Mouse (Mus musculus) Patski (cell line): Measurements from ENCODE around the gene Dnajb13. TPM values are rescaled to one million over a fixed set of nuclear protein-coding genes. Genes with fewer than 3 reads are reported as not detected.
A peak's percentile ranks its signal among the peaks of the same experiment; 100 is the strongest.

Source experiments
- ATAC-seq: fragments of 100-300 bp; one replicate; pipeline ENCODE4 v1.8.0; 2021
- CTCF ChIA-PET: fragments of 350-600 bp; sonication (Branson Sonifier 250); formaldehyde crosslinking; loops from one replicate; lab custom pipeline; 2022; ENCODE audit warnings: inconsistent platforms; lab: Charles Lee
- POLR2A ChIA-PET: fragments of 350-600 bp; sonication (Branson Sonifier 250); formaldehyde crosslinking; loops from one replicate; lab custom pipeline; 2022; ENCODE audit warnings: antibody characterized with exemption, inconsistent platforms; lab: Charles Lee
- DNase-seq: peaks from one replicate; pipeline ENCODE4 v3.0.0-alpha.2; 2011; ENCODE audit warnings: low read depth, low spot score
- H3K27me3 ChIP-seq: fragments of 371-371 bp; one replicate; pipeline ENCODE4 v1.5.1; 2021
- CTCF ChIP-seq: fragments of 100-300 bp; IDR thresholded peaks from one replicate; pipeline ENCODE4 v1.5.1; 2021
- in situ Hi-C: fragments of 300-500 bp; cut with MboI; formaldehyde crosslinking; loops from 3 replicates; pipeline ENCODE4 v1.11.1; 2018; ENCODE audit warnings: low pct_unique_long_range_greater_than_20kb, mixed read lengths
- polyA plus RNA-seq: library from polyadenylated mRNA; unstranded; gene quantifications from one replicate; pipeline ENCODE4 v1.2.3, GENCODE M21; 2021

The Dnajb13 gene
- polyA plus RNA-seq, 1 experiment from 2014 or later = 0.05 TPM

DNA sequence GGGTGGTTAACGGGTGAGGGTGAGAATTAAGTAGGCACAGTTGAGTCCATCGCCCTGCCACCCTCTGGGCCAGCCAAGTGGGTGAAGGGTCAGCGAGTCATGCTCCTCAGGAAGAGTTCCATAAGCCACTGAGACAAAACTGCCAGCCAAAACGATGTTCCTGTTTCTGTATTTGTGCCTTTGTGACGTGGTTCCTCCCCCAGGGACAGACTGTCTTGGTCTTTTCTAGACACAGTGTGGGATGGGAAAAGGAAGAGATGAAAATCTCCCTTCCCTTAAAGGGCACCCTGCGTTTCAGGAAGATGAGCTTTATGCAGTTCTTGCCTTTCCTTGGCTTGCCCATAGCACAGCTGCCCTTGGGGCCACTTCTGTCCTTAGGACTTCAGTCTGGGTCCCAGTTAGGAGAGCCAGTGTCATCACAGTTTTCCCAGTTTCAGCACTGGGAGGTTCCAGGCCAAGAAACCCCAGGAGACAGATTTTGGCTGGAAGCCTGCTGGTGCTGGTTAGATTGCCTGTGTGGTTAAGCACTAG lies 53.1 kb downstream of the Dnajb13 start:
- ATAC-seq = peak; percentile 34
- ChIA-PET CTCF (interaction anchor here (1.1 kb wide), 1 partner anchor 33 kb away, joined by 5 read pairs; no protein-coding TSS in a partner anchor), POLR2A (no interaction called here)
- in situ Hi-C loops = no loop called here
- H3K27me3 ChIP-seq = no peaks in the 10 kb centered on the region
- TF ChIP-seq CTCF = no peak
- peak; percentile 67 for DNase-seq

- no peak for ATAC-seq
- H3K27me3 ChIP-seq = no peaks in the 10 kb centered on the region
- DNase-seq = no peak
These were observed 54.9 kb downstream of the Dnajb13 start for GRCm38 (mm10) chr7:100459862-100460261.

DNA sequence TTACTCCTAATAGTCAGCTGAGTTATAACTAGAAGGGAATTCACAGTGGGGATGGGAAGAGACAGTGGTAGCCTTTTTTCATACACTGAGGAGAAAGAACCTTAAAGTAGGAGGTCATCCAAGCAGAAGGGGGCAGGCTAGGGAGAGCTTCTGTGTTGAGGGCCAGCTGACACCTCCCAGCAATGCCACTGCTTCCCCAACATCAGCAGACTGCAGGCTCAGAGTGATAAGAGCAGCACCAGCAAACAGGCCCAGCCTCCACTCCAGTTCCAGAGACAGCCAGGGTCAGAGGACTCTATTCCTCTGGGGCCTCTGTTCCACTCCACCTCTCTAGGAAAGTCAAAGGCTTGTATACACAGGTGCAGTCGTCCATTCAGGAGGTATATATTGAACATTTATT lies 56.6 kb downstream of the Dnajb13 start:
- DNase-seq = no peak
- CTCF ChIA-PET = interaction anchor here (1.1 kb wide), 1 partner anchor 15 kb away, joined by 3 read pairs; no protein-coding TSS in a partner anchor
- TF ChIP-seq CTCF = no peak
- no peak for ATAC-seq
- in situ Hi-C loops = no loop called here
- POLR2A ChIA-PET = no interaction called here
- no peaks in the 10 kb centered on the region for H3K27me3 ChIP-seq

More at GRCm38 (mm10) chr7:100459862-100460261, 54.9 kb downstream of the Dnajb13 start:
- in situ Hi-C loops = no loop called here
- no peak for TF ChIP-seq CTCF
- CTCF ChIA-PET = no interaction called here
- POLR2A ChIA-PET = interaction anchor here (1.1 kb wide), 1 partner anchor 27 kb away, joined by 4 read pairs; no protein-coding TSS in a partner anchor

Other genes with a start within 250 kb of the Dnajb13 start
- 0.09 TPM for gene P4ha3, start 229.4 kb downstream of the Dnajb13 start, polyA plus RNA-seq
- 27.0 TPM for gene C2cd3, start 142.7 kb downstream of the Dnajb13 start, polyA plus RNA-seq
- gene Ppme1, start 142.7 kb downstream of the Dnajb13 start, polyA plus RNA-seq = 60.3 TPM
- gene Ucp3, start 42.0 kb downstream of the Dnajb13 start, polyA plus RNA-seq = 0.06 TPM
- gene Ucp2, start 21.6 kb downstream of the Dnajb13 start, polyA plus RNA-seq = 47.7 TPM
- 12.6 TPM for gene Coa4, start 22.1 kb upstream of the Dnajb13 start, polyA plus RNA-seq
- 93.1 TPM for gene Rab6a, start 92.5 kb upstream of the Dnajb13 start, polyA plus RNA-seq
- gene Mrpl48, start 93.3 kb upstream of the Dnajb13 start, polyA plus RNA-seq = 25.3 TPM
- gene Plekhb1, start 147.5 kb upstream of the Dnajb13 start, polyA plus RNA-seq = 9.5 TPM
- gene Fam168a, start 191.7 kb upstream of the Dnajb13 start, polyA plus RNA-seq = 40.2 TPM